ENCODE assay signal across 8 mouse cellular contexts in the genomic region with DNA sequence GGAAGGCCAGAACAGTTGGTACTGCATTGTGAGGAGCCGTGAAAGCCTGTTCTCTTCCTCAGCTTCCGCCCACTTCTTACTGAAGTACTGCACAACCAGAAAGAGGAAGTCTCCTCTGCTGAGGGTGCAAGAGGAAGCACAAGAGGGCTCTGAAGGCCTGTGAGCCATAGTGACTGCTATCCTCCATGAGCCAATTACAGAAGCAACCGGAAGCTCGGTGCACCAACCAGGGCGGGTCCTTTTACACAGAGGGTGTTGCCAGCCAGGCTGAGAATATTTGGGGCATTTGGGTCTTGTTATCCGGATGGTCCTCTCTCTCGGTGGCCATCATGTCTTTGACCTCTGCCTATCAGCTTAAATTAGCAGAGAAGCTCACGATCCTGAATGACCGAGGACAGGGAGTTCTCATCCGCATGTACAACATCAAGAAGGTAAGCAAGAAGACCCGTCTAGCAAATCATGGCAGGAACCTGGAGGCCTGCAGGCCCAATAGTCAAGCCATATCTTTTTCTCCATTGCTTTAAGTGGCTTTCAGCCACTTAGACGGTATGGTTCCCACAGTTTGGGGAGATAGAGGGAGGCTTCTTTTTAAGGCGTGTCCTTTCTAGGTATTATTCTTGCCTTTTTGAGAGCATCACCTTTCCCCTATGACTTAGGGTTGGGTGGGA. TPM values are rescaled to one million over a fixed set of nuclear protein-coding genes. Genes with fewer than 3 reads are reported as not detected.
DNase-seq lines count a peak whose midpoint lies in the region; ATAC-seq and TF ChIP-seq lines count a peak whose summit lies in the region.

A gene (plus strand): TSS at position 244 of the 668 bp plus-strand sequence.

- no peak within 1 kb of the TSS for H3K9ac ChIP-seq in lung, embryonic 15.5 days
- H3K9ac ChIP-seq in stomach, embryonic 16.5 days (ENCODE audit: low read length), result no peak within 1 kb of the TSS
- no peak within 1 kb of the TSS for H3K9ac ChIP-seq in intestine, postnatal 0 days (ENCODE audit: low read depth, low read length)
- no peak within 1 kb of the TSS for H3K9ac ChIP-seq in hindbrain, postnatal 0 days (replicated peaks; ENCODE audit: low read length)

- no peak within 1 kb of the TSS for H3K4me2 ChIP-seq in lung, embryonic 15.5 days
- no peak within 1 kb of the TSS for H3K4me2 ChIP-seq in stomach, embryonic 16.5 days (ENCODE audit: low read depth, low read length)
- no peak within 1 kb of the TSS for H3K4me2 ChIP-seq in intestine, postnatal 0 days (replicated peaks; ENCODE audit: low read depth)
- no peak within 1 kb of the TSS for H3K4me2 ChIP-seq in hindbrain, postnatal 0 days (ENCODE audit: low read depth, low read length)

- no peaks in the 10 kb centered on the region for H3K4me1 ChIP-seq in kidney, adult 2 months (ENCODE audit: control insufficient read depth, insufficient read depth, low read length)
- H3K4me1 ChIP-seq in lung, embryonic 15.5 days, result no peaks in the 10 kb centered on the region
- no peaks in the 10 kb centered on the region for H3K4me1 ChIP-seq in stomach, embryonic 16.5 days (ENCODE audit: control insufficient read depth, insufficient read depth, low read length)
- no peaks in the 10 kb centered on the region for H3K4me1 ChIP-seq in intestine, postnatal 0 days (replicated peaks; ENCODE audit: control insufficient read depth, insufficient read depth, low read length)
- H3K4me1 ChIP-seq in hindbrain, postnatal 0 days (ENCODE audit: insufficient read depth, low read length), result no peaks in the 10 kb centered on the region

- H3K36me3 ChIP-seq in kidney, adult 2 months (ENCODE audit: control insufficient read depth, insufficient read depth, low read length), result no peaks in the 10 kb centered on the region
- no peaks in the 10 kb centered on the region for H3K36me3 ChIP-seq in lung, embryonic 15.5 days
- H3K36me3 ChIP-seq in stomach, embryonic 16.5 days (ENCODE audit: control insufficient read depth, insufficient read depth, low read length), result no peaks in the 10 kb centered on the region
- H3K36me3 ChIP-seq in intestine, postnatal 0 days (ENCODE audit: control insufficient read depth, insufficient read depth), result no peaks in the 10 kb centered on the region
- no peaks in the 10 kb centered on the region for H3K36me3 ChIP-seq in hindbrain, postnatal 0 days (ENCODE audit: insufficient read depth, low read length)

- peak; percentile 36 for DNase-seq in kidney, adult 2 months
- DNase-seq in kidney, adult 18-20 months, result no peak
- peak; percentile 89 for DNase-seq in T-cell, adult 2 months (ENCODE audit: low spot score)
- peak; percentile 36 for DNase-seq in heart, postnatal 25 days (ENCODE audit: low spot score)
- DNase-seq in hindbrain, postnatal 0 days (ENCODE audit: low spot score), result no peak

- no peaks in the 10 kb centered on the region for H3K9me3 ChIP-seq in lung, embryonic 15.5 days
- H3K9me3 ChIP-seq in stomach, embryonic 16.5 days (replicated peaks; ENCODE audit: control insufficient read depth, low read length), result no peaks in the 10 kb centered on the region
- H3K9me3 ChIP-seq in intestine, postnatal 0 days (ENCODE audit: control insufficient read depth), result no peaks in the 10 kb centered on the region
- no peaks in the 10 kb centered on the region for H3K9me3 ChIP-seq in hindbrain, postnatal 0 days (ENCODE audit: low read length)

- H3K4me3 ChIP-seq in kidney, adult 2 months (ENCODE audit: insufficient read depth, low read depth, low read length), result peak within 1 kb of the TSS; percentile 13; the same call in 1 of the 2 replicates
- H3K4me3 ChIP-seq in lung, embryonic 15.5 days, result no peak within 1 kb of the TSS
- H3K4me3 ChIP-seq in stomach, embryonic 16.5 days (replicated peaks; ENCODE audit: low read length), result peak within 1 kb of the TSS; percentile 8; the same call in 1 of the 2 replicates
- H3K4me3 ChIP-seq in intestine, postnatal 0 days (ENCODE audit: low read depth, low read length), result no peak within 1 kb of the TSS
- no peak within 1 kb of the TSS for H3K4me3 ChIP-seq in hindbrain, postnatal 0 days (ENCODE audit: low read length)

- intact Hi-C loops in heart, postnatal 25 days (cut with DNase I), result no loop called here

- WGBS in kidney, adult 2 months, result 85% methylated on average over 13 of the region's 13 CpGs
- WGBS in lung, embryonic 15.5 days, result 76% methylated on average over 13 of the region's 13 CpGs
- WGBS in stomach, embryonic 16.5 days, result 79% methylated on average over 13 of the region's 13 CpGs
- 89% methylated on average over 13 of the region's 13 CpGs for WGBS in intestine, postnatal 0 days
- WGBS in hindbrain, postnatal 0 days, result 90% methylated on average over 13 of the region's 13 CpGs

- H3K27me3 ChIP-seq in kidney, adult 2 months (replicated peaks; ENCODE audit: control insufficient read depth, insufficient read depth, low read length), result no peaks in the 10 kb centered on the region
- no peaks in the 10 kb centered on the region for H3K27me3 ChIP-seq in lung, embryonic 15.5 days
- H3K27me3 ChIP-seq in stomach, embryonic 16.5 days (ENCODE audit: control insufficient read depth, insufficient read depth, low read length), result no peaks in the 10 kb centered on the region
- H3K27me3 ChIP-seq in intestine, postnatal 0 days (replicated peaks; ENCODE audit: control insufficient read depth, insufficient read depth, low read length), result no peaks in the 10 kb centered on the region
- H3K27me3 ChIP-seq in hindbrain, postnatal 0 days (ENCODE audit: insufficient read depth, low read length), result no peaks in the 10 kb centered on the region

- H3K27ac ChIP-seq in kidney, adult 2 months (ENCODE audit: insufficient read depth, low read depth, low read length), result no peak within 1 kb of the TSS
- H3K27ac ChIP-seq in lung, embryonic 15.5 days, result no peak within 1 kb of the TSS
- no peak within 1 kb of the TSS for H3K27ac ChIP-seq in stomach, embryonic 16.5 days (ENCODE audit: low read length)
- H3K27ac ChIP-seq in intestine, postnatal 0 days (ENCODE audit: low read depth, low read length), result no peak within 1 kb of the TSS
- H3K27ac ChIP-seq in hindbrain, postnatal 0 days, result no peak within 1 kb of the TSS

- TF ChIP-seq CTCF in kidney, adult 2 months (conservative IDR thresholded peaks at IDR 0.05; ENCODE audit: insufficient read depth, insufficient read length, low read depth, low read length), result no peak
- no peak for TF ChIP-seq CTCF in intestine, postnatal 0 days (IDR thresholded peaks at IDR 0.05; ENCODE audit: low read depth)
- TF ChIP-seq CTCF in hindbrain, postnatal 0 days (IDR thresholded peaks at IDR 0.05; ENCODE audit: low read depth), result no peak

- no peak for TF ChIP-seq POLR2A in kidney, adult 2 months (IDR thresholded peaks at IDR 0.05; ENCODE audit: low read depth, low read length)

- peak; percentile 42; the same call in 1 of the 2 replicates for ATAC-seq in lung, embryonic 15.5 days (ENCODE audit: borderline replicate concordance, extremely low read depth, low FRiP score, low TSS enrichment)
- 0 out of 2 replicates have a peak, but pooled peaks have one; percentile 17 for ATAC-seq in stomach, embryonic 16.5 days (ENCODE audit: insufficient read depth, low FRiP score)
- ATAC-seq in intestine, postnatal 0 days, result no peak
- no peak for ATAC-seq in hindbrain, postnatal 0 days

RNA-seq across cellular contexts. Expression of the gene that starts here (rescaled TPM):
- polyA plus RNA-seq in kidney, adult 2 months (2012; rRNA removed), result 3.0 and 5.9 TPM in 2 replicates
- total RNA-seq in heart, postnatal 25 days (2021), result 1 to 10 TPM; 3.9 to 4.2 TPM
- polyA plus RNA-seq in lung, embryonic 15.5 days (2015; fragmentation: Nextera tagmentation; extraction: Ambion mirVana), result 2.7 and 3.6 TPM in 2 replicates
- polyA plus RNA-seq in stomach, embryonic 16.5 days (2015; fragmentation: Nextera tagmentation; extraction: Ambion mirVana), result 4.5 and 4.6 TPM in 2 replicates
- 1.7 TPM in 2 replicates for polyA plus RNA-seq in intestine, postnatal 0 days (2015; fragmentation: Nextera tagmentation; extraction: Ambion mirVana)
- 4.7 and 5.5 TPM in 2 replicates for total RNA-seq in hindbrain, postnatal 0 days (2014; rRNA removed)
- 2.5 TPM in 2 replicates for polyA plus RNA-seq in hindbrain, postnatal 0 days (2015; fragmentation: Nextera tagmentation; extraction: Ambion mirVana)

Comparison
In these comparisons a context has a peak if more than half of its experiments do, and no peak if none do; other contexts are left out.
1. DNase-seq: peak in kidney, adult 2 months (single experiment), T-cell, adult 2 months (single experiment) and heart, postnatal 25 days (single experiment); none in kidney, adult 18-20 months (single experiment) and hindbrain, postnatal 0 days (single experiment).
2. H3K4me3 ChIP-seq: peak in kidney, adult 2 months (single experiment) and stomach, embryonic 16.5 days (single experiment); none in lung, embryonic 15.5 days (single experiment), intestine, postnatal 0 days (single experiment) and hindbrain, postnatal 0 days (single experiment).
3. ATAC-seq: peak in lung, embryonic 15.5 days (single experiment) and stomach, embryonic 16.5 days (single experiment); none in intestine, postnatal 0 days (single experiment) and hindbrain, postnatal 0 days (single experiment).